Mouse (Mus musculus): ENCODE data around the gene Prkcd.

Prkcd gene

GRCm38 (mm10) chr14:30570303-30570702 lies 55.7 kb downstream of the Prkcd start:
- peak; percentile 29 for DNase-seq

- DNase-seq = no peak
Observed at GRCm38 (mm10) chr14:30568016-30568415, 58.0 kb downstream of the Prkcd start.

GRCm38 (mm10) chr14:30566317-30566716 lies 59.7 kb downstream of the Prkcd start:
- DNase-seq = no peak

GRCm38 (mm10) chr14:30564451-30564850 lies 61.6 kb downstream of the Prkcd start:
- DNase-seq = peak; percentile 27

- DNase-seq = no peak
Observed at GRCm38 (mm10) chr14:30562343-30562742, 63.7 kb downstream of the Prkcd start.

GRCm38 (mm10) chr14:30561470-30562187 lies 64.4 kb downstream of the Prkcd start:
- DNase-seq = peak; percentile 57

- no peak for DNase-seq
Observed at GRCm38 (mm10) chr14:30560803-30561389, 65.1 kb downstream of the Prkcd start.

GRCm38 (mm10) chr14:30559321-30559850 lies 66.6 kb downstream of the Prkcd start:
- DNase-seq = no peak

- DNase-seq = no peak
Observed at GRCm38 (mm10) chr14:30557730-30558129, 68.3 kb downstream of the Prkcd start.

- DNase-seq = no peak
Observed at GRCm38 (mm10) chr14:30556651-30557050, 69.4 kb downstream of the Prkcd start.

- no peak for DNase-seq
Observed at GRCm38 (mm10) chr14:30553185-30553584, 72.8 kb downstream of the Prkcd start.

GRCm38 (mm10) chr14:30551981-30552380 lies 74.0 kb downstream of the Prkcd start:
- DNase-seq = no peak

- DNase-seq = no peak
Observed at GRCm38 (mm10) chr14:30551509-30551908, 74.5 kb downstream of the Prkcd start.

GRCm38 (mm10) chr14:30550232-30551070 lies 75.6 kb downstream of the Prkcd start:
- DNase-seq = no peak

GRCm38 (mm10) chr14:30549777-30550149 lies 76.2 kb downstream of the Prkcd start:
- peak; percentile 31 for DNase-seq

- DNase-seq = peak; percentile 94
Observed at GRCm38 (mm10) chr14:30548965-30549776, 76.8 kb downstream of the Prkcd start.

- peak; percentile 63 for DNase-seq
Observed at GRCm38 (mm10) chr14:30548131-30548720, 77.8 kb downstream of the Prkcd start, which contains the start of gene Tkt. Gene Tkt, plus strand, starts transcription at chr14:30548359.

All from right cerebral cortex, postnatal 14 days (tissue).